Mouse (Mus musculus) kidney, postnatal 36 days (tissue): ENCODE measurements at regions not wholly inside any gene's neighbourhood (a gene's known extent, or its start where the extent isn't known, plus 50 kb on each side); places are given as distances from the start of the nearest gene placed in this dataset.

Experiments
- DNase-seq, 2 experiments: peaks; one replicate each; pipeline ENCODE4 v3.0.0; 2021 to 2022; ENCODE audit warnings: mixed read lengths in 2 of 2

DNA sequence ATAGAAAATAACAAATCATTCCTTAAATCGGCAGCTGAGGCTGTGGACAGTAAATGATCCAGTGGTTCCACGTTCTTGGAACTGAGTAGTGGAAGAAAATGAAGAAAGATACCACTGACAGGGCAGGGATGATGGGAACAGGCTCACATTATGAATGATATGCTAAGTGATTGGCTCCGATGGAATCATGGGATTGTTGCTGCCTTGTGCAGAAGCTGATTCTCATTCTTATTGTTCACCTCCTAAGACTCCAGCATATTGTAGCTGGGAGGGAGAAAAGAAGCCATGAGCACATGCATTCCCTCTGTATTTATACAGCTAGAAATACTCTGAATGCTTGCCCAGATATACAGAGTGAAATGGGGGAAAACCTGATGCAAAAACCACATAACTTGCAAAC, 777.3 kb upstream of the Gm8797 start:
- DNase-seq, result no peak

- DNase-seq, result no peak
Observed at GRCm38 (mm10) chr3:4973764-4974163, 776.8 kb upstream of the Gm8797 start.

- DNase-seq, result no peak
Observed at GRCm38 (mm10) chr3:4974659-4975058, 775.9 kb upstream of the Gm8797 start.

- DNase-seq, result no peak
Observed at GRCm38 (mm10) chr3:4976344-4976743, 774.3 kb upstream of the Gm8797 start.

- no peak for DNase-seq
Observed at GRCm38 (mm10) chr3:5017742-5018141, 732.9 kb upstream of the Gm8797 start.
